Mouse (Mus musculus): ENCODE results near the gene Fanci. TPM values are rescaled to one million over a fixed set of nuclear protein-coding genes. Genes with fewer than 3 reads are reported as not detected.

Fanci gene
- 1 to 10 TPM in 1 of 2 experiments, under 1 TPM in 1; 0.71 to 1.6 TPM for total RNA-seq (2021)
- long read RNA-seq, experiment 1, result 0 reads
- long read RNA-seq, experiment 2, full-length matches to known transcripts, result 1 of 1 reads
- long read RNA-seq, experiment 2, partial matches to known transcripts, result 0 of 1 reads
- long read RNA-seq, experiment 2, other reads (novel, unspliced or antisense), result 0 of 1 reads

DNA sequence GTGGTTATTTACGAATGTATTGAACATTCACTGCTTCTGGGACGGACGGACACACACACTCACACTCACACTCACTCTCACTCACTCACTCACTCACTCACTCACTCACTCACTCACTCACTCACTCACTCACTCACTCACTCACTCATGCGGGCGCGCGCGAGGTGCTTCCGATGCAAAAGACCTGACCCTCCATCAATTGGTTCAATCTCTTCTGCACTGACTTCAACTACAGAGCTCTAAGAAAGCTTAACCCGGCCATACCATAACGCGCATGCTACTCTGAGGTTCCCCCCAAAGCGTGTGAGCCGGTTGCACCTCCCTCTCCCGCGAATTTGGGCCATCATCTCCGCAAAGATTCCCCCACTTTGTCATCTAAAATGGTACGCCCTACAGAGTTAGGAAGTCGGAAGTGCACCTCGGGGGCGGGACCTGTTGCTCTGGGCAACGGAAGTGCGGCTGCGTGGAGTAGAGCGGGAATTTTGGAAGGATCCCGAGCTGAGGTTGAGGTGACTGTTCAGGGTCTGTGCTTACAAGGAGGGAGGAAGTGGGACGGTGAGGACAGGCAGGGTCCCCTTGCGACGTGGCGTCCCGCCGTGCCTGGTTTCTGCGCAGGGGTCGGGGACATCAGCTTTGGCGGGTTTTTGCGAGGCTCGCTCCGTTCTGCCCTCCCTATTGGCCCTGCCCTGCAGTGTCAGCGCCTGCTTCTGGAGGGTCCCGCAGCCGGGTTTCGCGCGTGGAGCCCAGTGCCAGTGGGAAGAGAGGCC, at the start of gene Fanci:
Gene Fanci (plus strand): TSS at position 47 of the 767 bp plus-strand sequence.
- peak; percentile 95 to 96 for DNase-seq (ENCODE audit: low spot score in 2 of 2)

DNA sequence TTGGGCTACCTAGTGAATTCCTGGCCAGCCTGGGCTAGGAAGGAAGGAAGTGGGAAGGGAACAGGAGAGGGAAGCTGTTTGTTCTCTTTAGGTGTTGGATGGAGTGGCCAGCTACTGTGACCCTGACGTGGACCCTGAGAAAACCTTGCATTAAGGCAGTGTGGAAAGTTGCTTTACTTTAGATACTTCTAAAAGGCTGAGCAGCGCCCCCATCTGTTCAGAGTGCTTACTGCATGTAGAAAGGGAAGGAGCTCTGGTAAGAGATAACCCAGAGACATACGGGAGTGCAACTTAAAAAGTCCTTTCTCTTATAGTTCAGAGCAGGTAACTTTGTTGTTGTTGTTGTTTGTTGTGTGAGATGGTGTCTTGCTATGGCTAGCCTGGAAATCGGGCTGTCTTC, 45.8 kb upstream of the Fanci start:
- peak in 1 of 2 experiments; percentile 61 for DNase-seq (ENCODE audit: low spot score in 2 of 2)

DNA sequence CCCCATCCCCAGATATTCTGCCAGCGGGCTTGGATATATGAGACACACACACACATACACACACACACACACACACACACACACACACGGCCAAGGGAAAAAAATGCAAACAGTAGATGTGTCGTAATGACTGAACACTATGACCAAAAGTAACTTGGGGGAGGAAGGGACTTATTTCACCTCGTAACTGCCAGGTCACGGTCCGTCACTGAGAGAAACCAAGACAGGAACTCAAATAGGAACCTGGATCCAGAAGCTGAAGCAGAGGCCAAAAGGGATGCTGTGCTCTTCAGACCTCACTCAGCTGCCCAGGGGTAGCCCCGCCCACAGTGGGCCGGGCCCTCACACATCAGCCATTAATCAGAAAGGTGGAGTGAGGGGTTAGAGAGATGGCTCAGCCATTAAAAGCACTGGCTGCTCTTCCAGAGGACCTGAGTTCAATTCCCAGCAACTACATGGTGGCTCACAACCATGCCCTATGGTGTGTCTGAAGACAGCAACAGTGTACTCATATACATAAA, 45.1 kb upstream of the Fanci start:
- no peak for DNase-seq (ENCODE audit: low spot score in 2 of 2)

- no peak for DNase-seq (ENCODE audit: low spot score in 2 of 2)
Measured at GRCm38 (mm10) chr7:79347108-79347813, 44.5 kb upstream of the Fanci start.

GRCm38 (mm10) chr7:79348816-79349215, 42.9 kb upstream of the Fanci start:
- no peak for DNase-seq (ENCODE audit: low spot score in 2 of 2)

DNA sequence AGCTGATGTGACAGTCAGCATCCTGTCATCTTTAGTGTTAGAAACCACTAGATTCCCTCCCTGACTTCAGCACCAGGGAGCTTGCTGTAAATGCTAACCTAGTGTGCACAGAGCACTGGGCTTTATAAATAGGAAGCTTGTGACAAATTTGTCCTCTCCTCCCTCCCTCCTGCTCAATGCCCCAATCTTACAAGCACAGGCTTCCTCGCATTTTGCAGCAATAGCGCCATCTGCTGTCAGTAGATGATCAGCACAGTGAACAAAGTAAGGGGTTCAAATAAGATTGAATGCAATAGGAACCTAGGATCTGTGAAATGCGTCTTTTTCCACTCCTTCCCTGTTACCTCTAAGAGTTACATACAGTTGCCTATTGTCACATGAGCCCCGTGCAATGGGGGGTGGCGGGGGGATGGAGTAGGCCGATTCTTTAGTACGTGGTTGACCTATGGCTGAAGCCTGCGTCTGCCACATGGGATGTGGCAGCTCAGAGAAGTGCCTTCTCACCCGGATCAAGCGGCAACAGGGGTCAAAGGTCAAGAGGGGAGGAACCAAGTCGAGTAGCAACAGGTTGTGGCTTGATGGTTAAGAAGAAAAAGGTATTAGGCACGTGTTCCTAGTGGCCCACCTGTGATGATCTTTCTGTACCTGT, 41.9 kb upstream of the Fanci start:
- peak; percentile 76 to 91 for DNase-seq (ENCODE audit: low spot score in 2 of 2)

DNA sequence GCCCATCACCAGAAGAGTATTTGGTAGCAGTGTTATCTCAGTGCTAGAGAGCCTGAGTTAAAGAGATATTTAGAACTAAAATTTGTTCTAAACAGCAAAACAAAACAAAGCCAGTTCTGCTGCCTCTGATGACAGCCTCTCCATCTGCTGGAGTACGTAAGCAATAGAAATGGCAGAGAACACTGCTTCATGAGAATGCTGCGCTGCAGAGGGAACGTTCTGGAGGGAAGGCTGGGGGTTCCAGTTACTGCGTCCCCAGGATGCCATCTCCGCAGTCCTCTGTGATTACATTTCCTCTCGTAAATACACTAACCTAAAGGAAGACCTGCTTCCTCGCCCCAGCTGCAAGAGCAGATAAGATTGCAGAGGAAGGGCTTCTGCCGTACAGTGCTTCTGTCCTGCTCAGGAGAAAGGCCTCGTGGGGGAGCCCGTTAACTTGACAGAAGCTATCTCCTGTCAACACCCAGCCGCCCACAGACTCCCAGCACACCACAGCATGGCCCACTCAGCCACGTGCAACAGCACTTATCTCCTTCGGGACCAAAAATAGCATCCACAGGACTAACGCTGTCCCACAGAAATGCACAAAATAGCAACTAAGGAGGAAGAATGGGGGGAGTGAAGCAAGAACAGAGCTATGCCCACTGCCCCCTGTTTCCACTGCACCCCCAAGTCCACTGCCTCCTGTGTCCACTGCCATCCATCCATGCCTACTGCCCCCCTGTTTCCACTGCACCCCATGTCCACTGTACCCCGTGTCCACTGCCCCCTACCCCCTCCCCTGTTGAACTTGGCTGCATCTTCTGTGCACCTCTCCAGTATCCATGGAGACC, 33.2 kb upstream of the Fanci start:
- peak; percentile 62 to 73 for DNase-seq (ENCODE audit: low spot score in 2 of 2)

DNA sequence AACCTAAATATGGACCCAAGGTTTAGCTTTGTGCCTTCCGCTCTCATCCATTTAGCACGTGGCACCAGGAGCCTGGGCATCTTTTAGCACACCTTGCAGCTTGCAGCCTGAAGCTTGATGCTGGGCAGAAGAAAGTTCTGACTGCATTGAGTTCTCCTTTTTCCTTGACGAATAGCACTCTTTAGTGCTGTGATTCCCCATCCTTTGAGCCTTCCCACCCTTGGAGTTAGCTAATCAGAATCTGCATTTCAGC, 32.6 kb upstream of the Fanci start:
- DNase-seq (ENCODE audit: low spot score in 2 of 2), result no peak

GRCm38 (mm10) chr7:79360056-79360455, 31.7 kb upstream of the Fanci start:
- DNase-seq (ENCODE audit: low spot score in 2 of 2), result no peak

DNA sequence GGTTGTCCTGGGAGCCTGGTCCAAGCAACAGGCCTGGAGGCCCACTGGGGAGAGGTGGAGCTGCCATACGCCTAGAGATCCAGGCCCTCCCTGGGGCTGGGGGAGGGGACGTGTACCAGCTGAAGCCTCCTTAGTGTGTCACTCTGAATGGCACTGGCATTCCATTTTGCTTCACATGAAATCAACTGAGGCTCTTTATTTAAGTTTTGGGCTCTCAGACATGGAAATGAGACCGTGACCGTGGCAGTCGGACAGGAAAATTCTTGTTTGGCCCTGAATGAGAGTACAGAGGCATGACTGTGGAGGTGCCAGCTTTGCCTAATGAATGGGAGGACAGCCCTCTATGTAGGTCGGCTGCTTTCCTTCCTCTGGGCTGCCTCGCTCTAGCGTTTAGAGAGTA, 29.5 kb upstream of the Fanci start:
- peak; percentile 67 to 80 for DNase-seq (ENCODE audit: low spot score in 2 of 2)

GRCm38 (mm10) chr7:79362830-79363229, 28.9 kb upstream of the Fanci start:
- DNase-seq (ENCODE audit: low spot score in 2 of 2), result no peak

- peak; percentile 66 to 79 for DNase-seq (ENCODE audit: low spot score in 2 of 2)
Measured at GRCm38 (mm10) chr7:79363370-79364043, 28.2 kb upstream of the Fanci start.

- no peak for DNase-seq (ENCODE audit: low spot score in 2 of 2)
Measured at GRCm38 (mm10) chr7:79368664-79369063, 23.1 kb upstream of the Fanci start.

GRCm38 (mm10) chr7:79369416-79369815, 22.3 kb upstream of the Fanci start:
- DNase-seq (ENCODE audit: low spot score in 2 of 2), result no peak

GRCm38 (mm10) chr7:79371321-79371879, 20.3 kb upstream of the Fanci start:
- peak; percentile 68 to 80 for DNase-seq (ENCODE audit: low spot score in 2 of 2)

GRCm38 (mm10) chr7:79374017-79374416, 17.7 kb upstream of the Fanci start:
- DNase-seq (ENCODE audit: low spot score in 2 of 2), result no peak

DNA sequence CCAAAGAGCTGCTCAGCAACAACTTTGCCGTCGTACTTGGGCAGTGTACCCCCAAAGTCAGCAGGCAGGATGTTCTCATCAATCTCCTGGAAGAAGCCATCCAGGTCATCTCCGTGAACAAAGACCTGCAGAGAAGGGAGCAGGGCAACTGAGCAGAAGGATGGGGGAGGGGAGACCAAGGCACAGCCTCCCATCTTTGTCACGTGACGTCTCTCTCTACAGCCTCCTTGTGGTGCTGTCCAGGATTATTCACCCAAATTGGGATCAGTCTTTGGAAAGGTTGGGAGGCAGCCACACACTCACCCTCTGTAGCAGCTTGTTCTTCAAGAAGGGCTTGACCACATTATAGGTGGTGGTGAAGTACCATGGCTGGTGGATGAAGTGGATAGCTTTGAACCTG, 16.1 kb upstream of the Fanci start:
- no peak for DNase-seq (ENCODE audit: low spot score in 2 of 2)

DNA sequence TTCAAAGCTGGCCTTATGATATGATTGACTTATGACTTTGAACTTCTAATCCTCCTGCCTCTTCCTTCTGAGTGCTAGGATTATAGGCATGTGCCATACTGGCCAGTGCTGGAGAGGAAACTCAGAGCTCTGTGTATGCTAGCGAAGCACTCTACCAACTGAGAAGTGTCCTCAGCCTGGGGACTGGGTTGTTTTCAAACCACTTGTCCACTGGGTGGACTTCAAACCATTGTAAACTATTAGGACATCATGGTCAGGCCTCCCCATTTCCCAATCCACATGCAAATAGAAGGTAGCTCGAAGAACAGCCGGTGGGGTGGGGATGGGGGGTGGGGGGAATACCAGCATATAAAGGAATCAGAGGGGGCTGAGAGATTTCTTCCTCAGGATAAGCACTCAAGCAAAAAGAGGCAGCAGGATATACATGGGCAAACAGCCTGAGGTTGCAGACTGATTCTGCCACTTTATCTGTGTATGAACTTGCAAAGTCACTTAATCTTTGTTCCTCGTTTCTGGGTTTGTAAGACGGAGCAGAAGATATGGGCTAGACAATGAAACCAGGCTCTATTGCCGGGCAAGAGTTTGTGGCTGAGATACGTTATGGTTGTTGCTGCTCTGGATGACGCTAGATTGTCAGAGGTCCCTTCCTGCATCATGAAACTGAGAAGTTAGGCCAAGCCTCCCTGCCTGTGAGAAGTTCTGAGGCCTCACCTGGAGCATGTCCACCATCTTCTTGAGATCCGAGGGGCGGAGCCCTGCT, 15.0 kb upstream of the Fanci start:
- no peak for DNase-seq (ENCODE audit: low spot score in 2 of 2)

Measured in layer of hippocampus, postnatal 14 days (tissue).